Mouse (Mus musculus): ENCODE data around the gene Cytip. TPM values are rescaled to one million over a fixed set of nuclear protein-coding genes. Genes with fewer than 3 reads are reported as not detected.

Gene Cytip
- polyA plus RNA-seq, 2 experiments = 1.6 to 3.2 TPM

DNA sequence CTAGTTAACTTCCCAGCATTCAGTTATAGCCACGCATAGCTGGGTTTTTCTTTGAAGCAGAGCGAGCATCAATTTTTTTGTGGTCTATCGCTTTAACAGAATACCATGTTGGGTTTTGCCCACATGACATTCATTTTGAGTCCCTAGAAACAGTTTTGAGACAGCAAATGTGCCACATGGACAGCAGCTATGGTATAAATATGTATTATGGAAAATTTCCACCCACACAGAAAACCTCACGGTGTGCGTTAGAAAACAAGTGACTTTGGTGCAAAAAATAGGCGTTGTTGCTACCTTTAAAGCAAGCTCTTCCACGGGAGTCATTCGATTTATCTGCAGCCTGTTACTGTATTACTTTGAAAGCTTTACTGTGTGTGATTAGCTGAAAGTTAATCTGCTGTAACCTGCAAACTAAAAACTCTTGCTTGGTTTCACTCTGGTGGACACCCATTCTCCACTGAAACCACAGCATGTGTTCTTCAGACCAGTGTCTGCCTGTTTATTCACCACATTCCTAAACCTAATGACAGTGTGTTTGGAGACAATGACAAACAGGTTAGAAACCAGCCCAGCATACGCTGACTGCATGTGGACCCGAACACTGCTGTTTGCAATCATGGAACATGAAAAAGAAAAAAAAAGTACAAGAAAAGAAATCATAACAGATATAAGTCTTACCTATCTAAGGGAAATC, 763 bp downstream of the Cytip start:
- WGBS = 73% methylated on average over 10 of the region's 10 CpGs
- TF ChIP-seq POLR2A (IDR thresholded peaks at IDR 0.05; ENCODE audit: borderline replicate concordance, extremely low read depth, insufficient read depth, insufficient read length) = no peak
- H3K9ac ChIP-seq (ENCODE audit: low read depth, low read length, severe bottlenecking) = no peak overlapping the region
- no peaks in the 10 kb centered on the region for H3K4me1 ChIP-seq (ENCODE audit: control insufficient read depth, insufficient read depth, low read length)
- H3K4me3 ChIP-seq (replicated peaks; ENCODE audit: low read length) = no peak overlapping the region
- no peak overlapping the region for H3K4me2 ChIP-seq (replicated peaks; ENCODE audit: low read depth, low read length, severe bottlenecking)
- no peaks in the 10 kb centered on the region for H3K9me3 ChIP-seq (ENCODE audit: control insufficient read depth, low read length)
- no peaks in the 10 kb centered on the region for H3K36me3 ChIP-seq (ENCODE audit: control insufficient read depth, insufficient read depth, low read length)
- no peaks in the 10 kb centered on the region for H3K27me3 ChIP-seq (ENCODE audit: control insufficient read depth, insufficient read depth, low read length)
- no peak overlapping the region for H3K27ac ChIP-seq (replicated peaks; ENCODE audit: low read depth, low read length)
- DNase-seq (ENCODE audit: low spot score) (no peak), ATAC-seq (ENCODE audit: low FRiP score, low read depth) (no peak)

DNA sequence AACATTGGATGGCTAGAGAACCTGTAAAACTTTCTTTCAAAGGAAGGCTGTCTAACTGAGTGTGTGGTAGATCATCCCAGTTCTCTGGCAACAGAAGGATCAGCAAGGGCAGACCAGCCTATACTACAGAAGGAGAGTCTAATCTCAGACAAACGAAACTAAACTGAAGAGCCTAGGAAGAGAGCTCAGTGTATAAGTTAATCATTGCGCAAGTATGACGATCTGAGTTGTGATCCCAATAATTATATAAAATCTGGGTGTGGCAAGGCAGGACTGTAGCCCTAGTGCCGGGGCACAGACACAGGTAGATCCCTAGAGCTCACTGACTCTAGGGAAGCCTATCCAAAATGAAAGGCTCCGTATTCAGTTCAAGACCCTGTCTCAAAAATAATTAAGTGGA, 3.2 kb downstream of the Cytip start:
- Histone ChIP-seq H3K36me3 (ENCODE audit: control insufficient read depth, insufficient read depth, low read length) (no peaks in the 10 kb centered on the region), H3K9ac (ENCODE audit: low read depth, low read length, severe bottlenecking) (no peak overlapping the region), H3K4me3 (replicated peaks; ENCODE audit: low read length) (no peak overlapping the region), H3K9me3 (ENCODE audit: control insufficient read depth, low read length) (no peaks in the 10 kb centered on the region), H3K4me2 (replicated peaks; ENCODE audit: low read depth, low read length, severe bottlenecking) (no peak overlapping the region), H3K4me1 (ENCODE audit: control insufficient read depth, insufficient read depth, low read length) (no peaks in the 10 kb centered on the region), H3K27ac (replicated peaks; ENCODE audit: low read depth, low read length) (no peak overlapping the region), H3K27me3 (ENCODE audit: control insufficient read depth, insufficient read depth, low read length) (no peaks in the 10 kb centered on the region)
- DNase-seq (ENCODE audit: low spot score) (no peak), ATAC-seq (ENCODE audit: low FRiP score, low read depth) (no peak)
- no peak for TF ChIP-seq POLR2A (IDR thresholded peaks at IDR 0.05; ENCODE audit: borderline replicate concordance, extremely low read depth, insufficient read depth, insufficient read length)
- WGBS = 86% methylated on average over 5 of the region's 5 CpGs

DNA sequence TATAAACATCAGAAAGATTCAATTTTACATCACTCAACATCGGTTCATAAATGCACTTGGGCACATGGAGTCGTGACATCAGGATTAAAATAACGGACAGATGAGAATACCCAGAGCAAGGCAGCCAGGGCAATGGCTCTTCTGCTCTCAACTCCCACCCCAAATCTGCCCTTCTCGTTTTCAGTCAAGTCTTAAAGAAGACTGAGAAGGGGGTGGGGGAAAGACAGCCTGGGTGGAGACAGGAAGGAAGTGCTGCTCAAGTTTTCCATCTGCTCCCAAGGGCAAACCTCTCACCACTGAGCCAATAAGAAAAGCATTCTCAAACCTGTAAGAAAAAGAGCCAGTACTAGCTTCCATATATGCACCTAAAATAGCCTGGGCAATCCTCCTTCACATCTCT, 5.8 kb downstream of the Cytip start:
- Histone ChIP-seq H3K4me1 (ENCODE audit: control insufficient read depth, insufficient read depth, low read length) (no peaks in the 10 kb centered on the region), H3K9ac (ENCODE audit: low read depth, low read length, severe bottlenecking) (no peak overlapping the region), H3K9me3 (ENCODE audit: control insufficient read depth, low read length) (no peaks in the 10 kb centered on the region), H3K4me2 (replicated peaks; ENCODE audit: low read depth, low read length, severe bottlenecking) (no peak overlapping the region), H3K27ac (replicated peaks; ENCODE audit: low read depth, low read length) (no peak overlapping the region), H3K27me3 (ENCODE audit: control insufficient read depth, insufficient read depth, low read length) (no peaks in the 10 kb centered on the region), H3K36me3 (ENCODE audit: control insufficient read depth, insufficient read depth, low read length) (no peaks in the 10 kb centered on the region), H3K4me3 (replicated peaks; ENCODE audit: low read length) (no peak overlapping the region)
- WGBS = 72% methylated on average over 4 of the region's 4 CpGs
- no peak for DNase-seq (ENCODE audit: low spot score)
- TF ChIP-seq POLR2A (IDR thresholded peaks at IDR 0.05; ENCODE audit: borderline replicate concordance, extremely low read depth, insufficient read depth, insufficient read length) = no peak
- ATAC-seq (ENCODE audit: low FRiP score, low read depth) = no peak

DNA sequence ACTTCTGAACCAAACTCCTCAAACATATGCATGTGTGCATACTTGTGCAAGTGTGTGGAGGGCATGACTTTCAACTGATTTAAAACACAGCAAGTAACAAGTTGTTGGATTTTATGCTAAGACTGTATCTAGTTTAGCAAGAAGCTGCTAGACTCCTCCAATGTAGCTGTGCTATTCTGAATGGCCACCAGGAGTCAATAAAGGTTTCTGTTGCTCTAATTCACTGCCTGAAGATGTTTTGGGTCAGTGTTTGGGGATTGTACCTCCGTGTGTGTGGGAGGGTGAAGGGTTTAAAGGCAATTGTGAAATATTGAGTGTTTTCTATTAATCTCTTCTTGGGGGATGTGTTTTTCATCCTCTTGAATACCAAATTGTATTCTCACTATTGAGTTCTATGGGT, 6.4 kb downstream of the Cytip start:
- WGBS = 38% methylated on average over 1 of the region's 1 CpGs
- no peaks in the 10 kb centered on the region for H3K36me3 ChIP-seq (ENCODE audit: control insufficient read depth, insufficient read depth, low read length)
- no peak overlapping the region for H3K9ac ChIP-seq (ENCODE audit: low read depth, low read length, severe bottlenecking)
- no peaks in the 10 kb centered on the region for H3K4me1 ChIP-seq (ENCODE audit: control insufficient read depth, insufficient read depth, low read length)
- DNase-seq (ENCODE audit: low spot score) = no peak
- H3K27me3 ChIP-seq (ENCODE audit: control insufficient read depth, insufficient read depth, low read length) = no peaks in the 10 kb centered on the region
- no peak overlapping the region for H3K4me2 ChIP-seq (replicated peaks; ENCODE audit: low read depth, low read length, severe bottlenecking)
- TF ChIP-seq POLR2A (IDR thresholded peaks at IDR 0.05; ENCODE audit: borderline replicate concordance, extremely low read depth, insufficient read depth, insufficient read length) = no peak
- H3K27ac ChIP-seq (replicated peaks; ENCODE audit: low read depth, low read length) = no peak overlapping the region
- no peak for ATAC-seq (ENCODE audit: low FRiP score, low read depth)
- no peaks in the 10 kb centered on the region for H3K9me3 ChIP-seq (ENCODE audit: control insufficient read depth, low read length)
- H3K4me3 ChIP-seq (replicated peaks; ENCODE audit: low read length) = no peak overlapping the region

DNA sequence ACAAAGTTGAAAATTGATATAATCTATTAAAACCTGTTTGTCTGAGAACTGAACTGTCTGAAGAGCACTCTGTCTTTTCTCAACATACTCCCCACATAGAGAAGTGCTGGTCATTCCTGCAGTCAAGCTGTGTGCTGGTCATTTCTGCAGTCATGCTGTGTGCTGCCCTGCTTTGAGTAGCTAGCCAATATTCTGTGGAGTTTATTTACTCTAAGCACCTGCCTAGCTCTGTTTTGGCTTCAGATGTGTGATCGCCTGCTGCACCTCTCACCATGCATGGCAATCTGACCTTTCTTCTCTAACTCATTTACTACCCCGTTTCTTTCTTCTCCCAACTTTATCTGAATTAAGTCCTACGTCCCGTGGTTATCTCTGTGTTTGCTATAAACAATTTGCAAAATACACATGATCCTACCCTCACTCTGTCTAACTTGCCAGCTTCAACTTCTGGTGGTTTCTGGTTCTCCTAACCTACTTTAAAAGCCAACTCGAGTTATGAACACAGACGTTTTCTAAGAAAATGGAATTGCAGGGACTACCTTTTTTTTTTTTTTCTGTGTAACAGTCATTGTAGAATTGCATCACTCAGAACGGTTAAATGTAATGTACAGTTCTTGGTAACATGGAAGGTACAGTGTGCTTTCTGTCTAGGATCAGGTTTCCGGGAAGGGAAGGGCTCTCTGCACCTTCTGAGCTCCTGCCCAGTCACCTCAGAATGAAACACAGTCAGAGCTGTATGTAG, 7.9 kb downstream of the Cytip start:
- no peaks in the 10 kb centered on the region for H3K4me1 ChIP-seq (ENCODE audit: control insufficient read depth, insufficient read depth, low read length)
- H3K4me3 ChIP-seq (replicated peaks; ENCODE audit: low read length) = no peak overlapping the region
- DNase-seq (ENCODE audit: low spot score) (no peak), ATAC-seq (ENCODE audit: low FRiP score, low read depth) (no peak)
- no peak overlapping the region for H3K9ac ChIP-seq (ENCODE audit: low read depth, low read length, severe bottlenecking)
- WGBS = 65% methylated on average over 8 of the region's 8 CpGs
- no peaks in the 10 kb centered on the region for H3K27me3 ChIP-seq (ENCODE audit: control insufficient read depth, insufficient read depth, low read length)
- no peaks in the 10 kb centered on the region for H3K36me3 ChIP-seq (ENCODE audit: control insufficient read depth, insufficient read depth, low read length)
- no peak overlapping the region for H3K27ac ChIP-seq (replicated peaks; ENCODE audit: low read depth, low read length)
- no peak for TF ChIP-seq POLR2A (IDR thresholded peaks at IDR 0.05; ENCODE audit: borderline replicate concordance, extremely low read depth, insufficient read depth, insufficient read length)
- H3K9me3 ChIP-seq (ENCODE audit: control insufficient read depth, low read length) = no peaks in the 10 kb centered on the region
- H3K4me2 ChIP-seq (replicated peaks; ENCODE audit: low read depth, low read length, severe bottlenecking) = no peak overlapping the region
